Mouse (Mus musculus): ENCODE data around the gene Tomm34. TPM values are rescaled to one million over a fixed set of nuclear protein-coding genes. Genes with fewer than 3 reads are reported as not detected.

The Tomm34 gene
- polyA plus RNA-seq, 1 experiment from 2014 or later, result 51.6 TPM

DNA sequence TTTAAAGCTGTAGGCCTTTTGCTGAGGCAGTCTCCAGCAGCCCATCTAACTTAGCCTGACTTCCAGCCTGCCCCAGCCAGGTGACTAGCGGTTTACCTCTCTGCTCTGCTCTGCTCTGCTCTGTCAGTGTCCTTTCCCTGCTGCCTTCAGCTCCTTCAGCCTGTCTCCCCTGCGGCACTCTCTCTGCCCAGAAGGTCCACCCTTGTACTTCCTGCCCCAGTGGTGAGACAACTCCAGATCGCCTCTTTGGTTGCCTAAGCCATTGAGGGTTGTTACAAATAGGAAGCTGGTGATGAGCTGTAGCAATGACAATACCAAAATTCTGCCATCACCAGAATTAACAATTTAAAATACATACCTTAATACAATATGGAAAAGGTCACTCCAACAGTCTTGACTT is 60.0 kb downstream of the Tomm34 start:
- no peak overlapping the region for H3K27ac ChIP-seq (ENCODE audit: low read length)
- no peaks in the 10 kb centered on the region for H3K27me3 ChIP-seq (ENCODE audit: control insufficient read depth, insufficient read depth, low read length)
- ATAC-seq (replicated peaks; ENCODE audit: extremely low read depth, insufficient read depth, low FRiP score), result no peak
- H3K4me1 ChIP-seq (ENCODE audit: control insufficient read depth, insufficient read depth, low read length), result peaks cover 21% of the 10 kb centered on the region
- no peak overlapping the region for H3K4me3 ChIP-seq (ENCODE audit: low read length)
- no peaks in the 10 kb centered on the region for H3K9me3 ChIP-seq (replicated peaks; ENCODE audit: control insufficient read depth, low read length)
- H3K36me3 ChIP-seq (ENCODE audit: control insufficient read depth, insufficient read depth), result peaks cover 39% of the 10 kb centered on the region
- WGBS, result 86% methylated on average over 3 of the region's 3 CpGs
- no peak overlapping the region for H3K4me2 ChIP-seq (ENCODE audit: low read depth, low read length)
- H3K9ac ChIP-seq (ENCODE audit: low read length), result no peak overlapping the region

DNA sequence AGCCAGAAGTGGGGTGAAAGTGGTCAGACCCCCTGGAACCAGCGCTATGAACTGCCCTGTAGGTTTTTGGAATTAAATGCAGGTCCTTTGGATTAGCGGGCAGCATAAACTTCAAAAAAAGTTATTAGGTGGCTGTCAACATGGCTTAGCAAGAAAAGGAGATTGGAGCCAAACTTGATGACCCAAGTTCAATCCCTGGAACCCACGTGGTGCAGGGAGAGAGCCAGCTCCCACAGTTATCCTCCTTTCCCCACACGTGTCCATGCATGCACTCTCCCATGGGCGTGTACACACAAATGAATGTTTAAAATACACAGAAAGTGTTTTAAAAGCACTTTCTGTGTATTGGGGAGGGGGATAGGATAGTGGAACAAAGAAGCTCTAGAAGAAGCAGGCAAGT is 60.5 kb downstream of the Tomm34 start:
- H3K9ac ChIP-seq (ENCODE audit: low read length), result no peak overlapping the region
- no peak overlapping the region for H3K4me3 ChIP-seq (ENCODE audit: low read length)
- 81% methylated on average over 5 of the region's 5 CpGs for WGBS
- peaks cover 34% of the 10 kb centered on the region for H3K36me3 ChIP-seq (ENCODE audit: control insufficient read depth, insufficient read depth)
- H3K4me2 ChIP-seq (ENCODE audit: low read depth, low read length), result no peak overlapping the region
- peaks cover 25% of the 10 kb centered on the region for H3K4me1 ChIP-seq (ENCODE audit: control insufficient read depth, insufficient read depth, low read length)
- ATAC-seq (replicated peaks; ENCODE audit: extremely low read depth, insufficient read depth, low FRiP score), result no peak
- no peaks in the 10 kb centered on the region for H3K27me3 ChIP-seq (ENCODE audit: control insufficient read depth, insufficient read depth, low read length)
- H3K9me3 ChIP-seq (replicated peaks; ENCODE audit: control insufficient read depth, low read length), result no peaks in the 10 kb centered on the region
- no peak overlapping the region for H3K27ac ChIP-seq (ENCODE audit: low read length)

DNA sequence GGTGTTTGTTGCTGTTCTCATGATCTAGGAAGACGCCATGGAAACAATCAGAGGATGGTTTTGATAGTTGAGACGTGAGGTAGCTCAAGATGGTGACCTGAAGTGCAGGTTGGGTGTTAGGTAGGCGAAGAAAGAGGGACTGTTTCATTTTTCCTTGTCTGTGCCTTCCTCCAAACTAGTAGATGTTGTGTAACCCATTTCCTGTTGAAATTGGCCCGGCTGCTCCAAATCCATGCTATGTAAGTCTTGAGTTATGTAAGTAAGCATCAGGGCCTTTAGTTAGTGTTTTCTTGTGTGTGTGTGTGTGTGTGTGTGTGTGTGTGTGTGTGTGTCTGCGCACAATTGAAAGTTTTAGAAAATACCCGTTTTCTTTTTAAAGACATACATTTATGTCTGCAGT is 61.7 kb downstream of the Tomm34 start:
- 76% methylated on average over 6 of the region's 6 CpGs for WGBS
- no peak overlapping the region for H3K27ac ChIP-seq (ENCODE audit: low read length)
- ATAC-seq (replicated peaks; ENCODE audit: extremely low read depth, insufficient read depth, low FRiP score), result no peak
- H3K9ac ChIP-seq (ENCODE audit: low read length), result no peak overlapping the region
- peaks cover 24% of the 10 kb centered on the region for H3K36me3 ChIP-seq (ENCODE audit: control insufficient read depth, insufficient read depth)
- H3K27me3 ChIP-seq (ENCODE audit: control insufficient read depth, insufficient read depth, low read length), result no peaks in the 10 kb centered on the region
- H3K4me3 ChIP-seq (ENCODE audit: low read length), result no peak overlapping the region
- H3K4me2 ChIP-seq (ENCODE audit: low read depth, low read length), result no peak overlapping the region
- no peaks in the 10 kb centered on the region for H3K9me3 ChIP-seq (replicated peaks; ENCODE audit: control insufficient read depth, low read length)
- H3K4me1 ChIP-seq (ENCODE audit: control insufficient read depth, insufficient read depth, low read length), result peaks cover 32% of the 10 kb centered on the region

DNA sequence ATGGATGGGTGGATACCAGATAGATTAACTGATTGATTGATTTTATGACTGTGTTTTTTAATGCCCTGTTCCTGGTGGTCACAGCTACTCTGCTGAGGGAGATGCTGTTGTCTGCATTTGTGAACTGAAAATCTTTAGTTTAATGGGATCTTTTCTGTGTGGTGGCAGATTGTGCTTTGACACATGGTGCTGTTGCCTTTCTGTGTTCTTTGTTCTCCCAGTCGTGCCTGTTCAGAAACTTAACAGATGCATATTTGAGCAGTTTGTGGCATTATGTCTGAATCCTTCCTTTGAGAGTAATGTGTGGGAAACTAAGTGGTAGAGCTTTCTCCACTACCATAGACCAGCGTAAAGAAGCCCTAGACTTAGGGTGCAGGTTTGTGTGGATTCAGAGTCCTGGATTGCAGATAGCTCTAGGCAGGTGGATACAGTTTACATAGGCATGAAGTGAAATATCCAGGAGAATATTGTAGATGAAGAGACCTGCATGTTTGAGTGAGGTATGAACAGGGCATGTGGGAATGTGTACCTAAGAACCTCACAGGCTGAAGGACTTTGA is 62.9 kb downstream of the Tomm34 start:
- no peak overlapping the region for H3K27ac ChIP-seq (ENCODE audit: low read length)
- no peaks in the 10 kb centered on the region for H3K9me3 ChIP-seq (replicated peaks; ENCODE audit: control insufficient read depth, low read length)
- no peak overlapping the region for H3K4me3 ChIP-seq (ENCODE audit: low read length)
- WGBS, result 78% methylated on average over 2 of the region's 2 CpGs
- no peak overlapping the region for H3K4me2 ChIP-seq (ENCODE audit: low read depth, low read length)
- peaks cover 34% of the 10 kb centered on the region for H3K4me1 ChIP-seq (ENCODE audit: control insufficient read depth, insufficient read depth, low read length)
- no peaks in the 10 kb centered on the region for H3K27me3 ChIP-seq (ENCODE audit: control insufficient read depth, insufficient read depth, low read length)
- no peak for ATAC-seq (replicated peaks; ENCODE audit: extremely low read depth, insufficient read depth, low FRiP score)
- peaks cover 15% of the 10 kb centered on the region for H3K36me3 ChIP-seq (ENCODE audit: control insufficient read depth, insufficient read depth)
- H3K9ac ChIP-seq (ENCODE audit: low read length), result no peak overlapping the region

DNA sequence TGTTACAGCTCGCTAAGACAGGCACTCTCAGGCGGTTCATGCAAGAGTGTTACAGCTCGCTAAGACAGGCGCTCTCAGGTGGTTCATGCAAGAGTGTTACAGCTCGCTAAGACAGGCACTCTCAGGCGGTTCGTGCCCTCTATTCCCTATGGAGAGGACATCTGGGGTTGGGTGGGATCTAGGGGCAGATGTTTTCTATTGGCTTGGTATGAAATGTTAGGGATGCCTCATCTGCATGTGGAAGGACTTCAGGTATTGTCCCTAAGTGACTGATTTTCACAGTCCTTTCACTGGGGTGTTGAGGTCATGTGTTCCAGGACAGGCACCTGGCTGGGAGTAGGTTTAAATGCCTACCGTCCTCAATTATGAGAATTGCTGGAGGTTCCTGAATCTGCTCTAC is 63.4 kb downstream of the Tomm34 start:
- 79% methylated on average over 8 of the region's 8 CpGs for WGBS
- Histone ChIP-seq H3K9me3 (replicated peaks; ENCODE audit: control insufficient read depth, low read length) (no peaks in the 10 kb centered on the region), H3K9ac (ENCODE audit: low read length) (no peak overlapping the region), H3K4me1 (ENCODE audit: control insufficient read depth, insufficient read depth, low read length) (peaks cover 34% of the 10 kb centered on the region), H3K36me3 (ENCODE audit: control insufficient read depth, insufficient read depth) (peaks cover 10% of the 10 kb centered on the region), H3K27me3 (ENCODE audit: control insufficient read depth, insufficient read depth, low read length) (no peaks in the 10 kb centered on the region), H3K4me3 (ENCODE audit: low read length) (no peak overlapping the region), H3K4me2 (ENCODE audit: low read depth, low read length) (no peak overlapping the region; the same call in 1 of the 2 replicates), H3K27ac (ENCODE audit: low read length) (no peak overlapping the region)
- ATAC-seq (replicated peaks; ENCODE audit: extremely low read depth, insufficient read depth, low FRiP score), result no peak

DNA sequence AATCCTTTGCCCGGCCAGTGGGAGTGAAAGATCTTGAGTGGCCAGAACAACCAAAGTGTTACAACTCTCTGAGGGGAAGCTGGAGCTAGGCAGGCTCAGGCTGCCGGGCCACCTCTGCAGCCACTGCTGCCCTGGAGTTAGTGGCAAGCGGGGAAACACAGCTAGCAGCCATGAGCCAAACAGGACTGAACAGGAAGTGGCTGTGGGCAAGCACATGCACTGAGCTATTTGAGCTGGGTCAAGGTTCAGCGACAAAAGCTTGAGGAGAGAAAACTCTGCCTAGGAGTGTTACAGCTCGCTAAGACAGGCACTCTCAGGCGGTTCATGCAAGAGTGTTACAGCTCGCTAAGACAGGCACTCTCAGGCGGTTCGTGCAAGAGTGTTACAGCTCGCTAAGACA is 64.0 kb downstream of the Tomm34 start:
- Histone ChIP-seq H3K27ac (ENCODE audit: low read length) (0 out of 2 replicates have a peak overlapping the region, but pooled peaks have one; percentile 31), H3K27me3 (ENCODE audit: control insufficient read depth, insufficient read depth, low read length) (no peaks in the 10 kb centered on the region), H3K9me3 (replicated peaks; ENCODE audit: control insufficient read depth, low read length) (no peaks in the 10 kb centered on the region), H3K9ac (ENCODE audit: low read length) (0 out of 2 replicates have a peak overlapping the region, but pooled peaks have one; percentile 11), H3K36me3 (ENCODE audit: control insufficient read depth, insufficient read depth) (peaks cover 5% of the 10 kb centered on the region), H3K4me1 (ENCODE audit: control insufficient read depth, insufficient read depth, low read length) (peaks cover 38% of the 10 kb centered on the region), H3K4me2 (ENCODE audit: low read depth, low read length) (peak overlapping the region; percentile 31; the same call in 1 of the 2 replicates), H3K4me3 (ENCODE audit: low read length) (no peak overlapping the region)
- ATAC-seq (replicated peaks; ENCODE audit: extremely low read depth, insufficient read depth, low FRiP score), result 0 out of 2 replicates have a peak, but pooled peaks have one; percentile 50
- WGBS, result 53% methylated on average over 10 of the region's 10 CpGs

DNA sequence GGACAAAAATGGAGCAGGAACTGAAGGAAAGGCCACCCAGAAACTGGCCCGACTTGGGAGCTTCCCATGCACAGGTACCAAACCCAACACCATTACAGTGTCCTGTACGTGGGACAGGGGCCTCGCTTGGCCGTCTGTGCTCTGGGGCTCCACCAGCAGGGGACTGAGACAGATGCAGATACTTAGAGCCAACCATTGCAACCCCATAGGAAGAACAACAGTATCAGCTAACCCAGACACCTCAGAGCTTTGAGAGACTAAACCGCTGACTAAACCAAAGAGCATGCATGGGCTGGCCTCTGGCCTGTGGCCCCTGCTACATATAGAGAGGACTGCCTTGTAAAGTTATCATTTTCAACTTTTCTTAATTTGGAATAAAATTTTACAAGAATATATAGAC is 66.5 kb downstream of the Tomm34 start:
- no peak for ATAC-seq (replicated peaks; ENCODE audit: extremely low read depth, insufficient read depth, low FRiP score)
- H3K27me3 ChIP-seq (ENCODE audit: control insufficient read depth, insufficient read depth, low read length), result no peaks in the 10 kb centered on the region
- H3K27ac ChIP-seq (ENCODE audit: low read length), result no peak overlapping the region
- 66% methylated on average over 5 of the region's 5 CpGs for WGBS
- H3K36me3 ChIP-seq (ENCODE audit: control insufficient read depth, insufficient read depth), result no peaks in the 10 kb centered on the region
- H3K9me3 ChIP-seq (replicated peaks; ENCODE audit: control insufficient read depth, low read length), result no peaks in the 10 kb centered on the region
- H3K4me2 ChIP-seq (ENCODE audit: low read depth, low read length), result no peak overlapping the region
- no peak overlapping the region for H3K4me3 ChIP-seq (ENCODE audit: low read length)
- no peak overlapping the region for H3K9ac ChIP-seq (ENCODE audit: low read length)
- H3K4me1 ChIP-seq (ENCODE audit: control insufficient read depth, insufficient read depth, low read length), result peaks cover 48% of the 10 kb centered on the region

Other genes with a start within 250 kb of the Tomm34 start
- gene Kcnk15, start 217.5 kb downstream of the Tomm34 start, polyA plus RNA-seq (2015; fragmentation: Nextera tagmentation; extraction: Ambion mirVana), result not detected in 2 replicates
- gene Rims4, start 152.5 kb downstream of the Tomm34 start, polyA plus RNA-seq (2015; fragmentation: Nextera tagmentation; extraction: Ambion mirVana), result 0.12 and 0.31 TPM in 2 replicates
- 198 TPM in 2 replicates for gene Ywhab, start 76.2 kb downstream of the Tomm34 start, polyA plus RNA-seq (2015; fragmentation: Nextera tagmentation; extraction: Ambion mirVana)
- 0.57 and 0.80 TPM in 2 replicates for gene Pabpc1l, start 45.7 kb downstream of the Tomm34 start, polyA plus RNA-seq (2015; fragmentation: Nextera tagmentation; extraction: Ambion mirVana)
- 15.2 and 17.8 TPM in 2 replicates for gene Stk4, start 847 bp downstream of the Tomm34 start, polyA plus RNA-seq (2015; fragmentation: Nextera tagmentation; extraction: Ambion mirVana)
- 0.10 and 0.29 TPM in 2 replicates for gene Kcns1, start 99.9 kb upstream of the Tomm34 start, polyA plus RNA-seq (2015; fragmentation: Nextera tagmentation; extraction: Ambion mirVana)
- not detected in 2 replicates for gene Wfdc5, start 111.6 kb upstream of the Tomm34 start, polyA plus RNA-seq (2015; fragmentation: Nextera tagmentation; extraction: Ambion mirVana)
- not detected in 2 replicates for gene Wfdc12, start 119.4 kb upstream of the Tomm34 start, polyA plus RNA-seq (2015; fragmentation: Nextera tagmentation; extraction: Ambion mirVana)
- not detected in 2 replicates for gene Wfdc15a, start 129.0 kb upstream of the Tomm34 start, polyA plus RNA-seq (2015; fragmentation: Nextera tagmentation; extraction: Ambion mirVana)
- gene Wfdc15b, start 150.5 kb upstream of the Tomm34 start, polyA plus RNA-seq (2015; fragmentation: Nextera tagmentation; extraction: Ambion mirVana), result 0.32 TPM in 1 of 2 replicates, not detected in the other
- gene Svs2, start 167.3 kb upstream of the Tomm34 start, polyA plus RNA-seq (2015; fragmentation: Nextera tagmentation; extraction: Ambion mirVana), result not detected in 2 replicates
- gene Svs3b, start 185.5 kb upstream of the Tomm34 start, polyA plus RNA-seq (2015; fragmentation: Nextera tagmentation; extraction: Ambion mirVana), result not detected in 2 replicates
- not detected in 2 replicates for gene Svs4, start 207.3 kb upstream of the Tomm34 start, polyA plus RNA-seq (2015; fragmentation: Nextera tagmentation; extraction: Ambion mirVana)
- gene Svs3a, start 218.1 kb upstream of the Tomm34 start, polyA plus RNA-seq (2015; fragmentation: Nextera tagmentation; extraction: Ambion mirVana), result not detected in 2 replicates
- not detected in 2 replicates for gene Svs6, start 245.6 kb upstream of the Tomm34 start, polyA plus RNA-seq (2015; fragmentation: Nextera tagmentation; extraction: Ambion mirVana)

Measured in heart, embryonic 16.5 days (tissue).